Mouse (Mus musculus) testis, postnatal 10 days (tissue): ENCODE results near the gene Entpd5.
A peak's percentile ranks its signal among the peaks of the same experiment; 100 is the strongest.
"Not testable (repeated sequence)": the region's sequence is repeated elsewhere in the genome, so short reads cannot be mapped to it uniquely, and the experiment has no call there.

Experiments
- DNase-seq: peaks from one replicate; pipeline ENCODE4 v3.0.0; 2021; ENCODE audit warnings: low spot score

Gene Entpd5

GRCm38 (mm10) chr12:84399135-84399534, 9.7 kb downstream of the Entpd5 start:
- no peak for DNase-seq

- no peak for DNase-seq
These were observed 10.2 kb downstream of the Entpd5 start for GRCm38 (mm10) chr12:84398629-84399028.

- DNase-seq: no peak
These were observed 11.1 kb downstream of the Entpd5 start for GRCm38 (mm10) chr12:84397685-84398084.

GRCm38 (mm10) chr12:84396947-84397679, 11.7 kb downstream of the Entpd5 start:
- no peak for DNase-seq

GRCm38 (mm10) chr12:84393847-84394246, 15.0 kb downstream of the Entpd5 start:
- no peak for DNase-seq

GRCm38 (mm10) chr12:84392681-84393080, 16.1 kb downstream of the Entpd5 start:
- no peak for DNase-seq

- DNase-seq: no peak
These were observed 18.5 kb downstream of the Entpd5 start for GRCm38 (mm10) chr12:84390336-84390735.

GRCm38 (mm10) chr12:84388774-84389400, 19.9 kb downstream of the Entpd5 start:
- no peak for DNase-seq

GRCm38 (mm10) chr12:84388097-84388496, 20.7 kb downstream of the Entpd5 start:
- no peak for DNase-seq

GRCm38 (mm10) chr12:84385408-84385807, 23.4 kb downstream of the Entpd5 start:
- no peak for DNase-seq

GRCm38 (mm10) chr12:84384644-84385081, 24.2 kb downstream of the Entpd5 start:
- no peak for DNase-seq

GRCm38 (mm10) chr12:84382369-84382768, 26.5 kb downstream of the Entpd5 start:
- DNase-seq: no peak

GRCm38 (mm10) chr12:84373831-84374481, 34.9 kb downstream of the Entpd5 start:
- no peak for DNase-seq

GRCm38 (mm10) chr12:84371647-84372046, 37.2 kb downstream of the Entpd5 start:
- DNase-seq: no peak

GRCm38 (mm10) chr12:84366971-84367370, 41.9 kb downstream of the Entpd5 start:
- peak; percentile 61 for DNase-seq

- DNase-seq: no peak
These were observed 43.7 kb downstream of the Entpd5 start for GRCm38 (mm10) chr12:84365137-84365536.

- no peak for DNase-seq
These were observed 44.5 kb downstream of the Entpd5 start for GRCm38 (mm10) chr12:84364291-84364690.

- DNase-seq: no peak
These were observed 46.0 kb downstream of the Entpd5 start for GRCm38 (mm10) chr12:84362872-84363271.

GRCm38 (mm10) chr12:84361555-84362489, 47.0 kb downstream of the Entpd5 start, which contains the start of the genes Coq6 and Fam161b:
Gene Coq6 (plus strand): TSS chr12:84361657.
Gene Fam161b (minus strand): TSS chr12:84361833.
- DNase-seq: peak; percentile 92

GRCm38 (mm10) chr12:84358699-84359098, 50.1 kb downstream of the Entpd5 start:
- not testable (repeated sequence) for DNase-seq

GRCm38 (mm10) chr12:84347192-84347591, 61.6 kb downstream of the Entpd5 start:
- peak; percentile 71 for DNase-seq
